Mouse (Mus musculus): ENCODE results near the gene Gm9970.
A peak's percentile ranks its signal among the peaks of the same experiment; 100 is the strongest.

Gene Gm9970

GRCm38 (mm10) chr5:31195671-31196070 is 45.4 kb downstream of the Gm9970 start:
- DNase-seq (ENCODE audit: low spot score) = no peak

GRCm38 (mm10) chr5:31194486-31195485 is 46.2 kb downstream of the Gm9970 start:
- no peak for DNase-seq (ENCODE audit: low spot score)

DNA sequence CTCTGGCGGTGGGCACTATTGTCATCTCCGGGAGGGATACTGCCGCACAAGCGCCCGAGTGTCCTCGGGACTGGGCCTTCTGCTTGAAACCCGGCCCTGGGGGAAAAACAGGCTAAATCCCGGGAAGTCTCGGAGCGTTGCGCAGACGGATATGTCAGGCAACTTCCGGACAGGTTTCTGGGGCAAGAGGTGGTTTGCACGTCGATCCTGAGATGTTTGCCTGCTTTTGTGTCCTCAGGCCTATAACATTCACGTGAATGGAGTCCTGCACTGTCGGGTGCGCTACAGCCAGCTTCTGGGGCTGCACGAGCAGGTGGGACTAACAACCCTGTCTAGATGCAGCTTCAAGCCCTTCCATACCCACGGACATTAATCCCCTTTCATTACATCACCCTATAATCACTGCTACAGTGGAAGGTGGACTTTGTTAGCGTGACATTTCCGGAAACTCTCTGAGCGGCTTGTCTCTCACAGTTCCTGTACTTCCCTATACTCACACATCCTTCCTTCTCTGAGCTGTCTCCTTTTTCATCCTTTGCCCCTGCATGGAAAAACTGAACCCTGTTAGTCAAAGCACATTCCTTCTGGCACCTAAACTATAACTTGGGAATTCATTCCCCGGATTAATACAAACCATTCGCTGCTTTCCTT is 47.3 kb downstream of the Gm9970 start:
- peak; percentile 29 for DNase-seq (ENCODE audit: low spot score)

DNA sequence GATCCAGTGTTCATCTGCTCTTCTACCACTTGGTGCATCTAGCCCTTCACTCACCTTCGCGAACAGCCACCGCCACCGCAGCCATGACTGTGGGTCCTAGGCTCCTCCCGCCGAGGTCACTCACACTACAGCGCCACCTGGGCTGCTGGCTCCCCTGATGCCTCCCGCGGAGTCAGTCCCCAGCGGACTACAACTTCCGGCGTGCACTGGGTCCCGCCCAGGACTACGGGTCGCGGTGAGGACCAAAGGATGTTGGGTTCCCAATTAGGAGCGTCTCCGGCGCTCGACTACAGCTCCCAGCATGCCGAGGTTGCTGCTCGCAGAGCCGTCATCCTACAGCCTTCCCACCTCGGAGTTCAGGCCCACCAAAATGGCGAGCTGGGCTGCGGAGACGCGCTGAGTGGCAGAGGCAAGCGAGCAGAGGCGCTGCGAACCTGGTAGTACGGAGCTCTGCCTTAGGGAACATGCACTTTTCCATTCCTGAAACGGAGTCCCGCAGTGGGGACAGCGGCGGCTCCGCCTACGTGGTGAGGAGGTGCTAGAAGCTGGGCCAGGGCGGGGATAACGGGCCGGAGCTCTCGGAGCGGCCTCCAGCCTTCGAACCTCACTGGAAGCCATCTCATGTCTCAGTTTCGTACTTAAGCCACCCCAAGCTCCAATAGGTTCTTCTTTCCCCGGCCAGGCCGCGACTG is 47.9 kb downstream of the Gm9970 start, which contains the start of the genes Snx17 and Eif2b4:
TSS of gene Snx17 (plus strand) at position 289 of the 692 bp plus-strand sequence.
TSS of gene Eif2b4 (minus strand) at position 492 of the 692 bp plus-strand sequence.
- peak; percentile 99 for DNase-seq (ENCODE audit: low spot score)

DNA sequence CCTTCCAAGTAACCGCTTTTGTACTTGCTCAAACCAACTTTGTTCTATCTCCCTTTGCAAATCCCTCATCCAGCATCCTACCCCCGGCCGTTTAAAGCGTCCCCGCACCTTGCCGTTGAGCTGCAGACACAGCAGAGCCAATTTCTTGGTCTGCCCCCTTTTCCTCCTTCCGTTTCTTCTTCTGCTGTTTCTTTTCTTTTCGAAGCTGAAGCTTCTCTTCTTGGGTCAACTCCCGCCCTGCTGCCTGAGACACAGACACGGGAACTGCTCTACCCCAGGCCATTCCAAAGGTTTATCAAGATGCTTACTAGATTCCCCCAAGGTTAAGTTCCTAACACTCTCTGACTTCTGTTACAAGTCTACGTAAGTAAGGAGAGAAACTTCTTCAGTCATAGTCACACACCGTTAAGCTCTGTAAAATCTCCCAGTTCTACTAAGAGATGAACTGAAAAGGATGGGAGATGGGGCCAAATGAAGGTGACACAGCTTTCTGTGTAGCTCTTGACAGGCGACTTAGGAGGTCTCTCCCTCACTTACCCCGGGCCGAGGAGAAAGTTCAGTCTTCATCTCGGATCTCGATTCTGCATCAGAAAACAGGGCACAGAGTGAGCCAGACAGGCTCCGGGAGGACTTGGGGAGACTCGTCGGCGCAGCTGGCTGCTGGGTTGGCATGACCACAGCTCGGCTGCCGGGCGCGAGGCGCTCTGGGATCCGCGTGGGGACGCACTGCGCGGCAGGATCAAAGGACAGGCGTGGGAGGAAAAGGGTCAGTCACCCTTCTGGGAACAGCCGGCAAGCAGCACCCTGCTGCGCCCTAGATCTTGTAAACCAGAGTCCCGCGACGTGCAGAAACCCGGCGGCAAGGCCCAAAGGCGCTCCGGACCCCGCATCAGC is 48.7 kb downstream of the Gm9970 start:
- no peak for DNase-seq (ENCODE audit: low spot score)
